Mouse (Mus musculus) induced T-regulatory cell, adult 2 months (primary cell): ENCODE results near the gene Bcdin3d.

Source experiments
- DNase-seq: peaks from one replicate; pipeline ENCODE4 v3.0.0-alpha.2; 2012; ENCODE audit warnings: low read depth

The Bcdin3d gene

GRCm38 (mm10) chr15:99474576-99474926 lies at the start of gene Bcdin3d:
Gene Bcdin3d (minus strand): TSS chr15:99474730.
- DNase-seq: peak; percentile 93

DNA sequence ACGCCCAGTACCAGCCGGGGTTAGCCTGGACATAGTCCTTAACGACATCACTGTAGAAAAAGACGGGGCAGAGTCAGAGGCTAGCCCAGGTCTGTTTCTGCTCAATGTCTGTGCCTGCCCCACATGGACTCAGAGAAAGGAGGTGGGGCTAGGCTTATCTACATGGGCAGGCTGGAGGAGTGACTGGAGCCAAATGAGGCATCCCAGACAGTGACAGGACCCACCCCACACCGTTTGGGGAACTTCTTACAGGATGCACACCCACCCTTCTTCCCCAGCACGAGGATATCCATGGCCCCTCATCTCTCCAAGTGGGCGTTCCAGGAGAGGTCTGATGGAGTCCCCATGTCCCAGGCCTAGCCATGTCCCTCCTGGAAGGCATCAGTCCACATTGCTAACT lies 45.8 kb upstream of the Bcdin3d start:
- no peak for DNase-seq

DNA sequence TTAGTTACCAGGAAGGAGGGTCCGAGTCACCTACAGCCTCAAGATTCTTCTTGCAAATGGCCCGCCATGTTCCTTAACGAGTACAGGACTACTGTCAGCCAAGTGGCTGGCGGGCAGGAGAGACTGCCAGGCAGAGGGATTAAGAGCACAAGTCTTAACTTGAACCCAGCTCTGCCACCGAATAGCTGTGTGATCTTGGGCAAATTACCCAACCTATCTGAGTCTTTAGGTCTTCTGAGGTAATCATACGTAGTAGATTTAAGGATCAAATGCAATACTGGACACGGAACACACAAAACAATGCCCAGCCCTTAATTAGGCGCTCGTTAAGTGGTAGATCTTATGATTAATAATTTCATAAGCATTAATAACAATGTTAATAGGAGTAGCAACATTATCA lies 45.1 kb upstream of the Bcdin3d start:
- DNase-seq: no peak

DNA sequence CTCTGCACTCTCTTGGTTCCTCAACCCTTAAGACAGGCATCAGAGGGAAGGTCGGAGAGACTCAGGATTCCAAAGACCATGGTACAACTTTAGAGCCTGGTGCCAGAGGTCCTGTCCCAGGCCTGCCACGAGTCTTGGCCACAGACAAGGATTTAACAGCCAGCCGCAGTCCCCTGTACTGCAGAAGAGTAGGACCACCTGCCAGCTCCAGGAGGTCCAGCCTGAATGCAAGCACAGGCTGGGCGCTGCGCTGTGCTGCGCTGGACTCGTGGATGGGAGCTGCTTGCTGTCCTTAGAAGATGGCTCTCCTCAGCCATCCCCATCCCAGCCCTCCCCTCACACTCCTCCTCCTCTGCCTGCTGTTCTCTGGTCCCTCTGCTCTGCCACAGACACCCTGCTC lies 43.2 kb upstream of the Bcdin3d start:
- no peak for DNase-seq

DNA sequence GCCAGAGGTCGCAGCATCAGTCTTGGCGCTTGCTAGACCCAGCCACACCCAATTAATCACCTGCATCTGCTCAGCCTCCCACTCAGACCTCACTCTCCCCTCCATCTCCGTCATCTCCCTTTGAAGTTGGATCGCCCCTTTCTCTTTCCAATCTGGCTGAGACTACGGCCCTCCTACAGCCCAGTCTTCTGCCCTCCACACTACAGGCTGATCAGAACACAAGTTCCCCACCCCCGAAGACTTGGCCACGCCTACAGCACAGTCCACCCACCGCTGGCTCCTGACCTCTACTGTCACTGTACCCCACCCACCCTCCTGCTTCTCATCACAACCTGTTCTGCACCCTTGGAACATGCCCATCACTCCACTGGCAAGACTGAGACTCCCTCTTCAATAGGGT lies 42.2 kb upstream of the Bcdin3d start:
- no peak for DNase-seq

- no peak for DNase-seq
Measured at GRCm38 (mm10) chr15:99511797-99512525, 37.4 kb upstream of the Bcdin3d start.

DNA sequence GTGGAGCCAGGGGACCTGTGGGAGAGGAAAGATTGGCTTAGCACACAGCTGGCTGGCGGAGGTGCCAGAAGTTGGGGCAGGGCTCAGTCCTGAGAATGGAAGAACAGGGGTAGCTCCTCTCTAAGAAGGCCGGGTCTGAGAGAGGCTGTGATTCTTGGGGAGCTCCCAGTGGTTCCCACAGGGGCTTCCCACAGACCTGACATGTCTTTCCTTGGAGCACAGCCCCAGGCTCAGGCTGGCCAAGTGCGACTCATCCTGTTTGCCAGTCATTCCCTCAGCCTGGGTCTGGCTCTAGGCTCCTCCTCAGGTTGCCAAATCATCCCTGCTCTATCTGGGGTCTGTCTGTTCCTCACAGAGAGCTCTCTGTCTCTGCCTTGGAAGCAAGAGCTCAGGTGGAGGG lies 36.1 kb upstream of the Bcdin3d start:
- DNase-seq: no peak

- no peak for DNase-seq
Measured at GRCm38 (mm10) chr15:99509840-99510239, 35.3 kb upstream of the Bcdin3d start.

DNA sequence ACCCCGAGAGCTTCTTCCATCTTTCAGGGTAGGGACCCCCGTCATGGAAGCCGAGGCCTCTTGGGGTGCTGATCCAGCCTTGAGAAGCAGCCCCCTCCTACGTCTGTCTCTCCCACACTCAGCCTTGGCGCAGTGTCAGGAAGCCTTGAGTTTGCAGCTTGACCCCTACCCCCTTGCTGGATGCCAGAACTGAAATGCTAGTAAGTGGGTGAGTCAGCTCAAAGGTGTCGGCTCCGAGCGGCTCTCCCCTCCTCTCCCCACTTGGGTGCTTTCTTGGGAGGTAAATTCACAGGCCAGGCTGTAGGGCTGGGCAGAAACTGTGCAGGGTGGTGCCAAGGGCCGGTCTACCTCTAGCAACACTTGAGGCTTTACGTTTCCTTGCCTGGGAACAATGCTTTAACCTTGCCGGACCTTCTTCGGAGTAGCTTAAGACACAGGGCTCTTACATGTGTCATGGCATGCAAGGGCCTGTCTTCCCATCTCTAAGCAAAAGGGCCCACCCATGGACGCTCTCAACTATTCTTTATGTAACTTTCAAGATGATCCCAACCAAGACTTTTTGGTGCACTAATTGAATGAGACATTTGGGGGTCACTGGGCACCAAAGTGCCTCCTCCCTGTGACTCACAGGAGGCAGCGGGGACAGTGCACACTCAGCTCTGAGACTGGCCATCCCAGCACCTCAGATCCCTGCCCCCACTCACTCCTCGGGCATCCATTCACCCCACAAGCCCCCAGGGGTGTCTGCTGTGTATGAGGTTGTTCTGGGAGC lies 31.0 kb upstream of the Bcdin3d start:
- no peak for DNase-seq

DNA sequence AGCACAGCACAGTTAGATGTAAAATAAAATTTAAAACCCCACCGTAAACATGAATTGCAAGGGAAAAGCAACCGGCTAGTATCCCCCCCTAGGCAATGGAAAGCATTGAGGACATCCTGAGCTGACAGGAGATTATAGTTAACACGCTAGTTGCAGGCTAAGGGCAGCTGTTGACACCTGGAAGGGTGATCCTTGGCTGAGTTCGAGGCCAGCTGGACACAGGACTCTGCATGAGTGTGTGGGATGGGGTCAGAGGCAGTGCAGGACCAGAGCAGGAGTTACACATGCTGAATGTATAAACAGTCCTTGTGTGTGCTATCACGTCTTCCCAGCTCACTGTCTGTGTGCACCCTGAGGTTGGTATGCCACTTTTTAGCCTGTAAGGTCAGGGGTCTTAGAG lies 28.7 kb upstream of the Bcdin3d start:
- no peak for DNase-seq

- no peak for DNase-seq
Measured at GRCm38 (mm10) chr15:99502311-99502831, 27.8 kb upstream of the Bcdin3d start.

DNA sequence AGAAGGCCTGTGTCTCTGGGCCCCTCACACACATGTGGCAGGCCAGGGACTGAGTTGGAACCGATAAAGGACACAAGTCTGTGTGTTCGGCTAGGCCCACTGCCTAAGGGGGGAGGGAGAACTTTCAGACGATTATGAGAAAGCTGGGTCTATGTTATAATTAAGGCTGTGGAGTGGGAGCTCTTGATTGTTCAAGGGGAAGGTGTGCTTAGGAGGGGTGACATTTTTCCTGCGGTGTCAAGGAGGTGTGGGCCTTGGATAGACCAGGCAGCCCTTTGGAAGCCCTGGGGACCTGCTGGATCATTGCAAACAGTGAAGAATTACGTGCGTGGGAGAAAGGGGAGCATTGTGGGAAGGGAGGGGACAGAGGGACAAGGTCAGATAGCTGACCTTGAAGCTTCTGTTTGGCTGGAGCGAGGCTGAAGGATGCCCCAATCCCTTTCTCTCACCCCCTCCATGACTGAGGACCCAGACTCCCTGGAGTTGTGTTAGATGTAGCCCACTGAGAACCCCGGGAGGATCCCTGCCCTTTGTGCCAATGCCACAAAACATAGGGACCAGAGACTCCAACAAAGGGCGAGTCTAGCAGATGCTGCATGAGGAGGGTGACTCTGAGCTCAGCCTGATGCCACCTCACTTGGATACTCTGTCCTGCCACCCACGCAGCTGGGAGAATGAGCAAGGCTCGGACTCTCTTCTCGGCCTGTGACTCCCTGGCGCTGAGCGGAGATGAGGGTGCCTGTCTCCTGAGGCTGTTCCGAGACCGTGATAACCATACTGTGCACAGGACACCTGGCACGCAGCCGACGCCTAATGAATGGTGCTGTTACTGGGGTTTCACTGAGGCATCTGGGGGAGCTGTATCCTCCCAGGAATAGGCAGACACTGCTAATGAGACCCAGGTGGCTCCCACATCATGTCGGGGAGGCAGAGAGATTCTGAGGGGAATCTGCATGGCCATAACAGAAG lies 27.0 kb upstream of the Bcdin3d start:
- DNase-seq: no peak

DNA sequence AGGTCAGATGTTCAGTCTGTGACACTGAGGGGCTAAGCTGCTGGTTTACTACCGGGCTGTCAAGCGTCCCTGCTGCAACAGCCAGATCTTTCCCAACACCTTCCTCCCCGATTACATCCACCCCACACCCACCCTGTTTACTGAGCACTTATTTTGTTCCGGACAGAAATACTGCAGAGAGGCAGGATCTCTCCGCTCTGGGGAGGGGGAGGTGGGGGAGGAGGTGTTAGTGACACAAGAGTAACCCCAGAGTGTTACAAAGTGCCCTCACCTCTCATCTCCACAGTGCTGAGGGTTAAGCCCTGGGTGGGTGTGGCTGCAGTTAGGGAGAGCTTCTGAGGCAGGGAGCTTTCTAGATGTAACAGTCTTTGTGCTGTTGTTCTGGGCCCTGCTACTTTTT lies 25.8 kb upstream of the Bcdin3d start:
- no peak for DNase-seq

- DNase-seq: no peak
Measured at GRCm38 (mm10) chr15:99499726-99500125, 25.2 kb upstream of the Bcdin3d start.

DNA sequence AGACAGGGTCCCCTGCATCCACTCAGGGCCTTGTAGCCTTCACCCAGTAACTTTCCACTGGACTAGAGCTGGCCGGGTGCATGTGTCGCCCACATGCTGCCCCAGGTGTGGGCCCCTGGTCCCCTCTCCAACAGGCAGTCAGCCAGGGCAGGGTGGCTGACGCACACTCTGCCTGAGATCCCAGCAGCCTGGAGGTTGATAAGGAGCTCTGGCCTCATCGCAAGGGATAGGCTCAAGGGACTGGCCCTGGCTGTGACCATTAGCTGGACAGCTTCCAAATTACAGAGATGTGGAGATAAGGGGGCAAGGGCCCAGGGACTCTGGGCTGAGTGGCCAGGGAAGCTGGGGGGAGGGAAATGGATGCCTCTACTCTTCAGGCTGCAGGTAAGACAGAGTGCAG lies 24.3 kb upstream of the Bcdin3d start:
- no peak for DNase-seq

GRCm38 (mm10) chr15:99498356-99498755 lies 23.8 kb upstream of the Bcdin3d start:
- no peak for DNase-seq

GRCm38 (mm10) chr15:99497527-99498242 lies 23.2 kb upstream of the Bcdin3d start:
- DNase-seq: no peak

GRCm38 (mm10) chr15:99497061-99497460 lies 22.5 kb upstream of the Bcdin3d start:
- DNase-seq: peak; percentile 65

GRCm38 (mm10) chr15:99484745-99485144 lies 10.2 kb upstream of the Bcdin3d start:
- peak; percentile 27 for DNase-seq

DNA sequence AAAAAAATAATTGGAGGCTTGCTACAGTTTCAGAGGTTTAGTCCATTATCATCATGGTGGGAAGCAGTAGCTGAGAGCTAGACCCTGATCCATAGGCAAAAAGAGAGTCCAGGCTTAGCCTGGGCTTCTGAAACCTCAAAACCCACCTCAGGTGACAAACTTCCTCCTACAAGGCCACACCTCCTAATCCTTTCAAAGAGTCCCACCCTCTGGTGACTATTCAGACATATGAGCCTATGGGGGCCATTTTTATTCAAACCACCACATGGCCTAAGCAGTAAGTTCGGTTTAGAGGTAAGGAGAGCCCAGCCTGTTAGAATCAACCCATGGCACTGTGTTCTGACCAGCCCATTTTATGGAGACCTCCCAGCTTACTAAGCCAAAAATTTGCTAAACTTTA lies 1.3 kb upstream of the Bcdin3d start:
- peak; percentile 29 for DNase-seq

DNA sequence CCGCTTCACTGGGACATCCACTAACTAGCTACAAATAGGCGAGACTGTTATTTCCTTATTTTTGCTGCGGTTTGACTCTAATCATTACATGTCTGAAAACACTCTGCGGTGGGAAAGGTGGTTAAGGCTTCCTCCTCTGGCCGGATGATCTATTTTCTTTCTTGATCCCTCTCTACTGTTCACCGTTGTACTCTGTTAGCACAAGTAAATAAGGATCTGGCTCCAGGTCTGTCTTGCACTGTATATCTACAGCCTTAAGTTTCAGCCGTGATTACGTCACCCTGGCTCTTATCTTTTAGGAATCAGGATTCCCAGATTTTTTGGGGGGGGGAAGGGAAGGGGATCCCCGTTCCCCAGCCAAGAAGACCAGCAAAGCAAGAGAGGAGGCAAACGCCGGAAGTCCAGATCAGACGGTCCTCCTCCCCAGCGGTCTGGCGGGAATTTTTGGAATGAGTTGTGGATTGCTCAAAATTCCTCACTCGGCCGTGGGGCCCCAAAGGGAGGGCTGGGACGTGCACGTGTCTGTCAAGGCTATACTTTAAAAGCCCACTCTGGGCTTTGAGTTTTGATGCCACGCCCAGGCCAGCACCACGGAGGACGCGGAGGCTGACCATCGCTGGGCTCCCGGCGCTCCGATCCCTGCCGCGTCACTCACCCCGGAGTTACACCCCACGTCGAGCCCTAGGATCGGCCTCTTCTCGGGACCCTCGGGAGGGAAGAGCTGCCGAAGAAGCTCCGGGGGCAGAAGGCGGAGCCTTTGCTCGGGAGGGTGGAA lies 542 bp downstream of the Bcdin3d start:
- DNase-seq: peak; percentile 68
